Mouse (Mus musculus) 3T3-L1 (cell line): Measurements from ENCODE around the gene Fgfbp1.

Experiments
- DNase-seq: peaks from one replicate; pipeline ENCODE4 v3.0.0-alpha.2; 2015; ENCODE audit warnings: low read depth, low spot score

The Fgfbp1 gene

DNA sequence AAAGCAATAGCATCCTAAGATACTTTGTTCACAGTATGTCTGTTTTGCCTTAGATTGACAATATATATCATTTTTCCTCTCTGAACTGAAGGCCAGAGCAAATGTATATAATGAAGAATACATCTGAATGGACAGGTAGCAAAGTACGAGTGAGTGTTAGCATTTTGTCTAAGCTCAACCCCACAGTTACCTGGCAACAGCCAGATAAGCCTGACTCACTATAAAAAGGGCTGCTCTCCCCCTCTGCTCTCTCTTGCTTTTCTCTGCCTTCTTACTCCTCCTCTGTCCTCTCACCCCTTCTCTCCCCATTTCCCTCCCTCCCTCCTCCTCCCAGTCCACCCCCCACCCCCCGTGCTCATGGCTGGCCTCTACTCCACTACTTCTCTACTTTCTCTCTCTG lies 48.3 kb downstream of the Fgfbp1 start:
- no peak for DNase-seq
